Mouse (Mus musculus) intestine, embryonic 15.5 days (tissue): ENCODE results near the gene Cmip. TPM values are rescaled to one million over a fixed set of nuclear protein-coding genes. Genes with fewer than 3 reads are reported as not detected.

Experiments used
- ATAC-seq: fragments of 200-750 bp; cut with Nextera tagmentation; 2 replicates; pipeline ENCODE4 v1.8.0; 2017; ENCODE audit warnings: moderate TSS enrichment, moderate library complexity
- H3K27ac ChIP-seq: fragments of 300-500 bp; sonication (generic); 2 replicates; pipeline ENCODE4 v1.5.1; 2015; ENCODE audit warnings: mild to moderate bottlenecking, inconsistent platforms
- H3K27me3 ChIP-seq: fragments of 300-500 bp; sonication (generic); replicated peaks from 2 replicates; pipeline ENCODE4 v1.6.1; 2015; ENCODE audit warnings: inconsistent platforms
- H3K36me3 ChIP-seq: fragments of 300-500 bp; sonication (generic); 2 replicates; pipeline ENCODE4 v1.6.1; 2015; ENCODE audit warnings: inconsistent platforms
- H3K4me1 ChIP-seq: fragments of 300-500 bp; sonication (generic); replicated peaks from 2 replicates; pipeline ENCODE4 v1.6.1; 2015; ENCODE audit warnings: inconsistent platforms
- H3K4me2 ChIP-seq: fragments of 300-500 bp; sonication (generic); replicated peaks from 2 replicates; pipeline ENCODE4 v1.6.1; 2015; ENCODE audit warnings: mild to moderate bottlenecking, inconsistent platforms
- H3K4me3 ChIP-seq: fragments of 300-500 bp; sonication (generic); replicated peaks from 2 replicates; pipeline ENCODE4 v1.5.1; 2015; ENCODE audit warnings: inconsistent platforms
- H3K9ac ChIP-seq: fragments of 300-500 bp; sonication (generic); 2 replicates; pipeline ENCODE4 v1.6.1; 2015; ENCODE audit warnings: inconsistent platforms
- H3K9me3 ChIP-seq: fragments of 300-500 bp; sonication (generic); 2 replicates; pipeline ENCODE4 v1.6.1; 2016; ENCODE audit warnings: inconsistent platforms
- WGBS: fragments of 180-500 bp; shearing (Covaris S2); methylation state at CpG from one replicate; pipeline ENCODE4 v1.1.7; 2015; 5-methylcytosine and 5-hydroxymethylcytosine counted together
- polyA plus RNA-seq: library from polyadenylated mRNA; unstranded; fragments of >200 nt; fragmentation: Nextera tagmentation; extraction: Ambion mirVana; gene quantifications from 2 replicates; pipeline ENCODE4 v1.2.1, GENCODE M21; 2015

Cmip gene
- polyA plus RNA-seq, 1 experiment from 2014 or later, result 29.2 TPM

- peaks cover 3% of the 10 kb centered on the region; the same call in 1 of the 2 replicates for H3K36me3 ChIP-seq
- no peak overlapping the region; the same call in 1 of the 2 replicates for H3K9ac ChIP-seq
- ATAC-seq, result no peak
- H3K9me3 ChIP-seq, result no peaks in the 10 kb centered on the region
- peak overlapping the region; percentile 1; the same call in 1 of the 2 replicates for H3K4me3 ChIP-seq
- no peaks in the 10 kb centered on the region for H3K27me3 ChIP-seq
- H3K4me1 ChIP-seq, result peaks cover 48% of the 10 kb centered on the region
- peak overlapping the region; percentile 84 for H3K27ac ChIP-seq
- WGBS, result 36% methylated on average over 17 of the region's 17 CpGs
- peak overlapping the region; percentile 36 for H3K4me2 ChIP-seq
These were observed 25.5 kb downstream of the Cmip start for GRCm38 (mm10) chr8:117282141-117282950.

DNA sequence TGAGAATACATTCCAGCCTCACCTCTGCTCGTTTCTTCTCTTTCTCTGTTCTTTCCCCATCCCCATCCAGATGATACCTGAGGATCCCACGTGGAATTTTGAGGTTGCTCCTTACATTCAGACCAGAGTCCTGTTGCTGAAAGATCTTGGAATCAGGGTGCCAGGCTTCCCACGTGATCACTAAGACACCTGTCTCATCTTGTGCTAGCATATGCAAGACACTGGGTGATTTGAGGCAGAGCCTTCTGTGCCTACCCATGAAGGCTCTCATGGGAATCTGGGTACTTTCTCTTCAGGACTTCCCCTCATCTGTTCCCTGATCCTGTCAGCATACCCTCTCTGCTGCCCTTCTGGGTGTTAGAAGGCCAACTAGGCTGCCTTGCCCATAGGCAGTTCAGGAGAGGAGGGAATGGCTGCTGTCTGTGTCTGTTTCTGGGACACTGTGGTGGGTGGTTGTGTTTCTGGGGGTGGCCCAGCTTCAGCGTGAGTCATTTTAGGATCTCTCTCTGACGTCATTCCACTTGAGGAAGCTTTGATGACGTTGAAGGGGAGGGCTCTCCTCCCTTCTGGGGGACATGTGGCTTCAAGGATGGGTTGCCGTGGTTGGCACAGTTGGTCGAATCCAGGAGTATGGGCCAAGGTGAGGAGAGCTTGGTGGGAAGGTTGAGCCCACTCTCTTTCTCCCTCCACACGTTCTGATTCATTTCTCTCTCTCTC lies 28.1 kb downstream of the Cmip start:
- WGBS, result 80% methylated on average over 9 of the region's 9 CpGs
- no peak for ATAC-seq
- Histone ChIP-seq H3K27me3 (no peaks in the 10 kb centered on the region), H3K4me1 (peaks cover 39% of the 10 kb centered on the region), H3K36me3 (peaks cover 3% of the 10 kb centered on the region; the same call in 1 of the 2 replicates), H3K9me3 (no peaks in the 10 kb centered on the region), H3K4me3 (no peak overlapping the region), H3K27ac (no peak overlapping the region), H3K9ac (no peak overlapping the region), H3K4me2 (no peak overlapping the region)

DNA sequence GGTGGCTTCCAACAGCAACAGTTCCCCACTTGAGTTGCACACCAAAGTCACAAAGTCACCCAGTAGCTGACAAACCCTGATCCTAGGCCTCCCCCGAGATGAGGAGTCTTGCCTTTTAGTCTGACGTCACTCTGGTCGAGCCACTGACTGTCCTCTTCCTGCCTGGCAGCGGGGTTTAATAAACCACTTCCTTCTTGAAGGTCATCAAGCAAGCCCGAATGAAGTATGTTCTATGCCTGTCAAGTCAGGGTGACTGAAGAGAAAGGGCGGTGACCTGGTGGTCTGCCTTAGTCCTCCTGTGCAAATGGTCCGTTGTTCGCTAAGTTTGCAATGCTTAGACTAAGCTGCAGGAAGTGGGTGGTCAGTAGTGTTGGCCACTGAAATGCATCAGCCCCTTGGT lies 31.1 kb downstream of the Cmip start:
- ATAC-seq, result no peak
- no peaks in the 10 kb centered on the region for H3K27me3 ChIP-seq
- 60% methylated on average over 8 of the region's 8 CpGs for WGBS
- H3K27ac ChIP-seq, result no peak overlapping the region
- H3K9ac ChIP-seq, result no peak overlapping the region
- no peak overlapping the region for H3K4me3 ChIP-seq
- H3K4me2 ChIP-seq, result no peak overlapping the region
- H3K4me1 ChIP-seq, result peaks cover 33% of the 10 kb centered on the region
- peaks cover 3% of the 10 kb centered on the region; the same call in 1 of the 2 replicates for H3K36me3 ChIP-seq
- H3K9me3 ChIP-seq, result no peaks in the 10 kb centered on the region

- 87% methylated on average over 9 of the region's 9 CpGs for WGBS
- no peak for ATAC-seq
- no peaks in the 10 kb centered on the region for H3K9me3 ChIP-seq
These were observed 32.2 kb downstream of the Cmip start for GRCm38 (mm10) chr8:117289016-117289415.

DNA sequence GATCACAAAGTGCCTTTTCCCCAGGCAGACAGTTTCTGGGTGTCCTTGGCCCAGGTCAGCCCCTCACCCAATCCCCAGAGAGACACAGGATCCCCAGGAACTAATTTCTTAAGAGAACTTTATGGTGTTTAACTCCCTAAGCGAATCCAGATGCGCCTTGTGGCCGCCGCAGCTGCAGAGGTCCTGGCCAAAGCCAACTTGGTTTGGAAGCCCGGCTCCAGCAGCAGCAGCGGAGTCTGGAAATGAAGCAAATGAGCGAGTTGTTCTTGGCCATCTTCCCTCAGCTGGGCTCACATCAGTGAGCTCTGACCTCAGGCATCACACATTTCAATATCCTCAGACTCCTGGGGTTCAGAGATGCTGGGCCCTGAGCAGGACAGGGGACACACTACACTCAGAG lies 33.6 kb downstream of the Cmip start:
- H3K4me2 ChIP-seq, result no peak overlapping the region
- no peak overlapping the region for H3K4me3 ChIP-seq
- peaks cover 37% of the 10 kb centered on the region for H3K4me1 ChIP-seq
- H3K9me3 ChIP-seq, result no peaks in the 10 kb centered on the region
- no peak overlapping the region for H3K9ac ChIP-seq
- no peaks in the 10 kb centered on the region for H3K27me3 ChIP-seq
- peaks cover under 1% of the 10 kb centered on the region; the same call in 1 of the 2 replicates for H3K36me3 ChIP-seq
- no peak for ATAC-seq
- 74% methylated on average over 7 of the region's 7 CpGs for WGBS
- no peak overlapping the region for H3K27ac ChIP-seq

More at GRCm38 (mm10) chr8:117289016-117289415, 32.2 kb downstream of the Cmip start:
- Histone ChIP-seq H3K27ac (no peak overlapping the region), H3K4me1 (peaks cover 31% of the 10 kb centered on the region), H3K27me3 (no peaks in the 10 kb centered on the region), H3K36me3 (peaks cover 3% of the 10 kb centered on the region; the same call in 1 of the 2 replicates), H3K4me3 (no peak overlapping the region), H3K4me2 (no peak overlapping the region), H3K9ac (no peak overlapping the region)

GRCm38 (mm10) chr8:117292262-117292661 lies 35.4 kb downstream of the Cmip start:
- Histone ChIP-seq H3K4me1 (peaks cover 44% of the 10 kb centered on the region), H3K36me3 (no peaks in the 10 kb centered on the region), H3K9ac (no peak overlapping the region), H3K4me2 (no peak overlapping the region), H3K27ac (no peak overlapping the region), H3K9me3 (no peaks in the 10 kb centered on the region), H3K4me3 (no peak overlapping the region), H3K27me3 (no peaks in the 10 kb centered on the region)
- no peak for ATAC-seq
- 31% methylated on average over 8 of the region's 8 CpGs for WGBS

GRCm38 (mm10) chr8:117294812-117295211 lies 37.9 kb downstream of the Cmip start:
- no peak overlapping the region for H3K27ac ChIP-seq
- no peaks in the 10 kb centered on the region for H3K27me3 ChIP-seq
- peaks cover 60% of the 10 kb centered on the region for H3K4me1 ChIP-seq
- no peaks in the 10 kb centered on the region for H3K9me3 ChIP-seq
- H3K4me3 ChIP-seq, result no peak overlapping the region
- H3K36me3 ChIP-seq, result no peaks in the 10 kb centered on the region
- H3K4me2 ChIP-seq, result no peak overlapping the region
- 77% methylated on average over 10 of the region's 10 CpGs for WGBS
- ATAC-seq, result no peak
- H3K9ac ChIP-seq, result no peak overlapping the region

DNA sequence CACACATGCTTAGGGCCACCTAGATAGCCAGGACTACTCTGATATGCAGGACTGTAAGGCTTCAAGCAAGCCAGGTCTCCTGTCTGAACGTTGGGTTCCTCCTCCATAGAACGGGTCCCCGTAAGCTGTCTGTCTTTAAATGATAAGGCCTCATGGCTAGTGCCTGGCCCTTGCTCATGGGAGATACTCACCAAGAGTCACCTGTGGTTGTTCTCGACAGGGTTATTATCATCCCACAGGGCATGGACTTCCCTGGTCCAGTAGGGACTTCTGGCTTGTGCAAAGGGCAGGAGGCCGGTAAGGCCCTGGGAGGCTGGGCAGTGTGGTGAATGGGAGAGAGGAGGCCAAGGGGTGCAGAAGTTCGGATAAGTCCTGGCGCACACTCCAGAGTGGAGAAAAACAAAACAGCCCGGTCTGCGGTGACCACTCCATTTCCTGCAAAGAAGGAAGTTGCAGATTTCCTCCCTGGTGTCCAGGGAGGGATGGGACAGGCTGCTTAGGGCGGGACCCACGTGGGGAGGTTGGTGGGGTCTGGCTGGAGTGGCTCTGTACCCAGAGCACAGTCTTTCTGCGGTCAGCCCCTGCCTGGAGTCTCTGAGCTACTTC lies 41.2 kb downstream of the Cmip start:
- Histone ChIP-seq H3K27ac (peak overlapping the region; percentile 56), H3K4me2 (no peak overlapping the region; the same call in 1 of the 2 replicates), H3K4me1 (peaks cover 64% of the 10 kb centered on the region), H3K9ac (no peak overlapping the region), H3K36me3 (no peaks in the 10 kb centered on the region), H3K9me3 (no peaks in the 10 kb centered on the region), H3K4me3 (no peak overlapping the region), H3K27me3 (no peaks in the 10 kb centered on the region)
- peak; percentile 46 for ATAC-seq
- 60% methylated on average over 12 of the region's 12 CpGs for WGBS

DNA sequence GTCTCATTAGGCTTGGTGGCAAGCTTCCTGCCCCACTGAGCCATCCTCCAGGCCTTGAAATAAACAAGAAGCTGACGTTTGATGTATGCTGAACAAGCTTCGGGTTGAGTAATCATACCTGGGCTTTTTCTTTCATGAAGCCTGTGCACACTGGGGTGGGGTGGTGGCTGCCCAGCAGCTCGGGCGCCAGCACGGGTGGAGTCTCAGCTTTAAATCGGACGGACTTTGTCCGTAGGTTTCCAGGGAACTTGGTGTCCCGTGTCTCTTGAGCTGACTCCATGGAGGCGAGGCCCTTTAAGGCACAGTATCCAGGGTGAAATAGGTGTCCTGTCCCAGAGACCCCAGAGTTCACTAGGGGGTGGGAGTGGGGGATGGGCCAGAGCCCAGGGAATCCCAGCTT lies 42.3 kb downstream of the Cmip start:
- Histone ChIP-seq H3K27me3 (no peaks in the 10 kb centered on the region), H3K36me3 (no peaks in the 10 kb centered on the region), H3K9me3 (no peaks in the 10 kb centered on the region), H3K4me1 (peaks cover 65% of the 10 kb centered on the region), H3K4me2 (peak overlapping the region; percentile 27; the same call in 1 of the 2 replicates), H3K27ac (peak overlapping the region; percentile 56), H3K4me3 (no peak overlapping the region), H3K9ac (no peak overlapping the region; the same call in 1 of the 2 replicates)
- ATAC-seq, result peak; percentile 73
- WGBS, result 39% methylated on average over 10 of the region's 10 CpGs

- H3K4me1 ChIP-seq, result peaks cover 63% of the 10 kb centered on the region
These were observed 43.3 kb downstream of the Cmip start for GRCm38 (mm10) chr8:117300188-117300587.

GRCm38 (mm10) chr8:117301457-117302041 lies 44.7 kb downstream of the Cmip start:
- Histone ChIP-seq H3K36me3 (no peaks in the 10 kb centered on the region), H3K4me1 (peaks cover 63% of the 10 kb centered on the region), H3K27ac (peak overlapping the region; percentile 17; the same call in 1 of the 2 replicates), H3K4me2 (no peak overlapping the region), H3K9ac (no peak overlapping the region), H3K9me3 (no peaks in the 10 kb centered on the region), H3K27me3 (no peaks in the 10 kb centered on the region), H3K4me3 (no peak overlapping the region)
- ATAC-seq, result no peak
- WGBS, result 82% methylated on average over 12 of the region's 12 CpGs

More at GRCm38 (mm10) chr8:117300188-117300587, 43.3 kb downstream of the Cmip start:
- Histone ChIP-seq H3K4me2 (no peak overlapping the region), H3K4me3 (no peak overlapping the region), H3K27me3 (no peaks in the 10 kb centered on the region), H3K9ac (no peak overlapping the region), H3K36me3 (no peaks in the 10 kb centered on the region), H3K27ac (no peak overlapping the region), H3K9me3 (no peaks in the 10 kb centered on the region)
- 62% methylated on average over 7 of the region's 7 CpGs for WGBS
- ATAC-seq, result no peak

DNA sequence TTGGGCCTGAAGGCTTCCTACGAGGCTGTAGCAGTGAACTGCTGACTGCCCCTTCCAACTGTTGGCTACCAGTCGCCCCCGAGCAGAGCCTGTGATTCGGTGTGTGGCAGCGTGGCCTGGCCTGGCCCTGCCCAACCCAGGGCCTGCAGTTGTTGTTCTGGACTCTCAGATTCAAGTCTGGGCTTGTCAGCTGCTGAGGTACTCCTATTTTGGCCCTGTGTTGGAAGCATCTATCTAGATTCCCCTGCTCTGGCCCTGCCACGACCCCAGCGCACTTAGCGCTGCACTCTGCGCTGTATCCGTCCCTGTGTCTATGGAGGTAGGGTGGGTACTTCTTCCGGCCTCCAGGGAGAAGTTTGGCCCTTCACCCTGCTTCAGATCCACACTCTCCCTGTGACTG lies 45.2 kb downstream of the Cmip start:
- Histone ChIP-seq H3K9me3 (no peaks in the 10 kb centered on the region), H3K27ac (no peak overlapping the region), H3K4me3 (no peak overlapping the region), H3K27me3 (no peaks in the 10 kb centered on the region), H3K36me3 (no peaks in the 10 kb centered on the region), H3K4me1 (peaks cover 63% of the 10 kb centered on the region), H3K9ac (no peak overlapping the region), H3K4me2 (no peak overlapping the region)
- no peak for ATAC-seq
- WGBS, result 82% methylated on average over 11 of the region's 11 CpGs
